Mouse (Mus musculus): ENCODE measurements around the gene Mtfr2. TPM values are rescaled to one million over a fixed set of nuclear protein-coding genes. Genes with fewer than 3 reads are reported as not detected.

Mtfr2 gene
- total and polyA plus RNA-seq, 2 experiments from 2014 or later, result 0.47 to 0.57 TPM

DNA sequence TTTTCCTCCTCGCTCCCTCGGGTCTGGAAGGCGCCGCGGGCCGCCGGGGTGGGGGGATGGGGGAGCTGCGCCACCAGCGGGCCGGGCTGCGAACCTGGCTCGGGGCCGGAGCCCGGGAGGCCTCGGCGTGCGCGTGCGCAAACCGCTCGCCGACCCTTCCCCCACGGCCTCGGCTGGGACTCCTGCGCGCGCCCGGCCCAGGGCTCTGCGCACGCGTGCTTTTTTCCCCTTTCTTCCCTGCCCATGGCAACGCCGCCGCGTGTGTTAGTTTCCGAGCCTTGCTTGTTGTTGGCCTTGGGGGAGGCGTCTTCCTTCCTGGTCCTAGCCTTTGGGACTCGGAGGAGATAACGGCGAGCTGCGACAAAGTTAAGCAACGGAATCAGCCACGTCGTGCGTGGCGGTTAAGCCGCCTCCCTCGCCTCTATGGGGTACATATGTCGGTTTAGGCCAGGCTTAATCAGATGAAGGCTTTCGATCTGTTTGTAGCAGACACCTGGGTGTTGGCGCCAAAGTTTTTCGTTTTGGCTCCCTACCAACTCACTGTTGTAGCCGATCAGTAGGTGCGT, 34.8 kb upstream of the Mtfr2 start:
- peak overlapping the region; percentile 100 for H3K27ac ChIP-seq (ENCODE audit: low read depth, low read length)
- 0 out of 2 replicates have a peak, but pooled peaks have one; percentile 5 for TF ChIP-seq CTCF (IDR thresholded peaks at IDR 0.05; ENCODE audit: low read depth)
- H3K27me3 ChIP-seq (ENCODE audit: insufficient read depth, low read length), result no peaks in the 10 kb centered on the region
- H3K9ac ChIP-seq, result peak overlapping the region; percentile 95
- DNase-seq (peak; percentile 96), ATAC-seq (peak; percentile 77)
- no peaks in the 10 kb centered on the region for H3K9me3 ChIP-seq (ENCODE audit: low read length)
- no peaks in the 10 kb centered on the region; the same call in 1 of the 2 replicates for H3K36me3 ChIP-seq (ENCODE audit: insufficient read depth)
- H3K4me2 ChIP-seq (ENCODE audit: low read depth), result peak overlapping the region; percentile 66
- peak overlapping the region; percentile 92 for H3K4me3 ChIP-seq (ENCODE audit: low read depth, low read length)
- H3K4me1 ChIP-seq (ENCODE audit: insufficient read depth), result peaks cover 20% of the 10 kb centered on the region
- WGBS, result under 1% methylated on average over 54 of the region's 54 CpGs

- no peak for DNase-seq
- WGBS, result 54% methylated on average over 13 of the region's 13 CpGs
- no peak overlapping the region; the same call in 1 of the 2 replicates for H3K27ac ChIP-seq (ENCODE audit: low read depth, low read length)
- H3K9me3 ChIP-seq (ENCODE audit: low read length), result no peaks in the 10 kb centered on the region
- ATAC-seq, result no peak
- peak overlapping the region; percentile 92 for H3K4me3 ChIP-seq (ENCODE audit: low read depth, low read length)
- H3K9ac ChIP-seq, result peak overlapping the region; percentile 95
- H3K36me3 ChIP-seq (ENCODE audit: insufficient read depth), result no peaks in the 10 kb centered on the region; the same call in 1 of the 2 replicates
- TF ChIP-seq CTCF (IDR thresholded peaks at IDR 0.05; ENCODE audit: low read depth), result no peak
- H3K4me2 ChIP-seq (ENCODE audit: low read depth), result peak overlapping the region; percentile 66
- peaks cover 20% of the 10 kb centered on the region for H3K4me1 ChIP-seq (ENCODE audit: insufficient read depth)
- H3K27me3 ChIP-seq (ENCODE audit: insufficient read depth, low read length), result no peaks in the 10 kb centered on the region
These were observed 34.1 kb upstream of the Mtfr2 start for GRCm38 (mm10) chr10:20313447-20313846.

DNA sequence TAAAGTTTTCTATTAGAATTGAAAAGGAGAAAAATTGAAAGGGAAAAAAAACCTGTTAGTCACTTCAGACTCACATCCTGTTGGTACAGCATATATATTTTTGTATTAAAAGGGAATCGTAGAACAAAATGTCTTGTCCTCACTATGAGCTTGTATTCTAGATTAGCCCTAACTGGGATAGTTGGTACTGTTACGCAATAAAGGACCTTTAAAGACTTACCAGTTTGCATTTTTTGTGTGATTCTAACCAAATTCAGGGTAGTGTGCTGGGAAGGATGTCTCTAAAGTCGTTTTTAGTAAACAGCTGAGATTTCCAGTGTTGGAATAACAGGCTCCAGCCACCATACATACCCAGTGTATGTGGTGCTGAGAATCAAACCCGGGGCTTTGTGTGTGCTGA, 33.6 kb upstream of the Mtfr2 start:
- TF ChIP-seq CTCF (IDR thresholded peaks at IDR 0.05; ENCODE audit: low read depth), result no peak
- ATAC-seq (no peak), DNase-seq (no peak)
- Histone ChIP-seq H3K9ac (no peak overlapping the region), H3K9me3 (ENCODE audit: low read length) (no peaks in the 10 kb centered on the region), H3K27ac (ENCODE audit: low read depth, low read length) (no peak overlapping the region), H3K27me3 (ENCODE audit: insufficient read depth, low read length) (no peaks in the 10 kb centered on the region), H3K4me3 (ENCODE audit: low read depth, low read length) (no peak overlapping the region), H3K36me3 (ENCODE audit: insufficient read depth) (no peaks in the 10 kb centered on the region; the same call in 1 of the 2 replicates), H3K4me2 (ENCODE audit: low read depth) (peak overlapping the region; percentile 66), H3K4me1 (ENCODE audit: insufficient read depth) (peaks cover 20% of the 10 kb centered on the region)
- WGBS, result 91% methylated on average over 4 of the region's 4 CpGs

DNA sequence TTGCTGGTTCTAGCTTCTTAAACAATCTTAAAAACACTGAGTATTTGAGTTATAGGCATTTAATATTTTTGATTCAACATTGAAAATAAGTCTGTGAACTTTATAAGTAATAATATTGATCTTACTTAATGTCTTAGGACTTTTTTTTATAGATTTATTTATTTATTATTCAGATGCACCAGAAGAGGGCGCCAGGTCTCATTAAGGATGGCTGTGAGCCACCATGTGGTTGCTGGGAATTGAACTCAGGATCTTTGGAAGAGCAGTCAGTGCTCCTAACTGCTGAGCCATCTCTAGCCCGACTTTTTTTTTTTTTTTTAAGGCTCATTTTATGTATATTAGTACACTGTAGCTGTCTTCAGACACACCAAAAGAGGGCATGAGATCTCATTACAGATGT, 32.8 kb upstream of the Mtfr2 start:
- TF ChIP-seq CTCF (IDR thresholded peaks at IDR 0.05; ENCODE audit: low read depth), result peak; percentile 30
- 67% methylated on average over 2 of the region's 2 CpGs for WGBS
- Histone ChIP-seq H3K4me2 (ENCODE audit: low read depth) (no peak overlapping the region), H3K36me3 (ENCODE audit: insufficient read depth) (no peaks in the 10 kb centered on the region; the same call in 1 of the 2 replicates), H3K27ac (ENCODE audit: low read depth, low read length) (no peak overlapping the region), H3K4me1 (ENCODE audit: insufficient read depth) (peaks cover 20% of the 10 kb centered on the region), H3K9ac (no peak overlapping the region), H3K27me3 (ENCODE audit: insufficient read depth, low read length) (no peaks in the 10 kb centered on the region), H3K9me3 (ENCODE audit: low read length) (no peaks in the 10 kb centered on the region), H3K4me3 (ENCODE audit: low read depth, low read length) (no peak overlapping the region)
- no peak for DNase-seq
- no peak for ATAC-seq

- ATAC-seq (no peak), DNase-seq (no peak)
- Histone ChIP-seq H3K9me3 (ENCODE audit: low read length) (no peaks in the 10 kb centered on the region), H3K27me3 (ENCODE audit: insufficient read depth, low read length) (no peaks in the 10 kb centered on the region), H3K27ac (ENCODE audit: low read depth, low read length) (no peak overlapping the region), H3K4me1 (ENCODE audit: insufficient read depth) (peaks cover 10% of the 10 kb centered on the region), H3K9ac (no peak overlapping the region), H3K4me2 (ENCODE audit: low read depth) (no peak overlapping the region), H3K36me3 (ENCODE audit: insufficient read depth) (peaks cover 1% of the 10 kb centered on the region; the same call in 1 of the 2 replicates), H3K4me3 (ENCODE audit: low read depth, low read length) (no peak overlapping the region)
- 93% methylated on average over 5 of the region's 5 CpGs for WGBS
- no peak for TF ChIP-seq CTCF (IDR thresholded peaks at IDR 0.05; ENCODE audit: low read depth)
These were observed 30.1 kb upstream of the Mtfr2 start for GRCm38 (mm10) chr10:20317466-20317865.

GRCm38 (mm10) chr10:20326226-20326625, 21.3 kb upstream of the Mtfr2 start:
- Histone ChIP-seq H3K9ac (no peak overlapping the region), H3K27me3 (ENCODE audit: insufficient read depth, low read length) (no peaks in the 10 kb centered on the region), H3K4me1 (ENCODE audit: insufficient read depth) (no peaks in the 10 kb centered on the region), H3K4me2 (ENCODE audit: low read depth) (no peak overlapping the region), H3K9me3 (ENCODE audit: low read length) (no peaks in the 10 kb centered on the region), H3K27ac (ENCODE audit: low read depth, low read length) (no peak overlapping the region), H3K36me3 (ENCODE audit: insufficient read depth) (peaks cover 40% of the 10 kb centered on the region), H3K4me3 (ENCODE audit: low read depth, low read length) (no peak overlapping the region)
- DNase-seq, result no peak
- no peak for ATAC-seq
- no peak for TF ChIP-seq CTCF (IDR thresholded peaks at IDR 0.05; ENCODE audit: low read depth)

DNA sequence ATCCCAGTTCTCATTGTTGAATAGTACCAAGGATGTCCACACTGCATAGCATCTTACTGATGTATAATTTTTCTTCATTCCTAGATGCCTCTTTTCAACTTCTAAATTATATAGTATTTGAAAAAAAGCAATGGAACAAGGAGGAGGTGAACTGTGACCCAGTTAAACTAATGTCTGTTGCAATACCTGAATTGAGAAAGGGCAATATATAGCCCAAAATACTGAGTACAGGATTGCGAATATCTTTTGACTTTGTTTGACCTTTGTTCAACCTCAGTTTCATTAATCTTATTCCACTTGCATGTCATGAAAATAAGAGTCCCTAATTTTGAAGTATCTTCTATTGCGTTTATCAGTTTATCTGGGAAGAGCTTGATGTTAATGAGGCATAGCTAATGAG, 16.3 kb upstream of the Mtfr2 start:
- H3K36me3 ChIP-seq (ENCODE audit: insufficient read depth), result peaks cover 36% of the 10 kb centered on the region
- DNase-seq, result no peak
- no peaks in the 10 kb centered on the region for H3K4me1 ChIP-seq (ENCODE audit: insufficient read depth)
- WGBS, result 91% methylated on average over 2 of the region's 2 CpGs
- H3K27ac ChIP-seq (ENCODE audit: low read depth, low read length), result no peak overlapping the region
- no peak overlapping the region for H3K4me2 ChIP-seq (ENCODE audit: low read depth)
- ATAC-seq, result no peak
- TF ChIP-seq CTCF (IDR thresholded peaks at IDR 0.05; ENCODE audit: low read depth), result no peak
- H3K9me3 ChIP-seq (ENCODE audit: low read length), result no peaks in the 10 kb centered on the region
- no peak overlapping the region for H3K4me3 ChIP-seq (ENCODE audit: low read depth, low read length)
- H3K9ac ChIP-seq, result no peak overlapping the region
- H3K27me3 ChIP-seq (ENCODE audit: insufficient read depth, low read length), result no peaks in the 10 kb centered on the region
